Mouse (Mus musculus): ENCODE measurements around the gene Antxrl. TPM values are rescaled to one million over a fixed set of nuclear protein-coding genes. Genes with fewer than 3 reads are reported as not detected.

Antxrl gene
- polyA plus RNA-seq, 1 experiment from 2014 or later, result not detected

GRCm38 (mm10) chr14:34080321-34080997 lies 28.0 kb downstream of the Antxrl start:
- no peaks in the 10 kb centered on the region for H3K27me3 ChIP-seq (replicated peaks; ENCODE audit: insufficient read depth, low read length)
- no peak overlapping the region for H3K9ac ChIP-seq (replicated peaks; ENCODE audit: low read depth)
- DNase-seq (ENCODE audit: low spot score), result peak; percentile 95
- TF ChIP-seq EP300 (IDR thresholded peaks at IDR 0.05), result no peak
- TF ChIP-seq CTCF (IDR thresholded peaks at IDR 0.05), result peak; percentile 93
- WGBS, result 10% methylated on average over 11 of the region's 11 CpGs
- no peaks in the 10 kb centered on the region for H3K4me1 ChIP-seq (ENCODE audit: insufficient read depth, low read depth, low read length)
- ATAC-seq, result peak; percentile 69
- H3K36me3 ChIP-seq (ENCODE audit: insufficient read depth, low read length), result no peaks in the 10 kb centered on the region
- H3K9me3 ChIP-seq (ENCODE audit: low read length), result no peaks in the 10 kb centered on the region
- H3K27ac ChIP-seq (ENCODE audit: low read length), result no peak overlapping the region
- no peak overlapping the region for H3K4me2 ChIP-seq (replicated peaks; ENCODE audit: low read depth, low read length)
- no peak overlapping the region for H3K4me3 ChIP-seq (ENCODE audit: low read depth, low read length)

- WGBS, result 31% methylated on average over 4 of the region's 4 CpGs
- Histone ChIP-seq H3K9ac (replicated peaks; ENCODE audit: low read depth) (no peak within 1 kb of the TSS), H3K4me2 (replicated peaks; ENCODE audit: low read depth, low read length) (no peak within 1 kb of the TSS), H3K27me3 (replicated peaks; ENCODE audit: insufficient read depth, low read length) (no peaks in the 10 kb centered on the region), H3K36me3 (ENCODE audit: insufficient read depth, low read length) (no peaks in the 10 kb centered on the region), H3K4me1 (ENCODE audit: insufficient read depth, low read depth, low read length) (no peaks in the 10 kb centered on the region), H3K9me3 (ENCODE audit: low read length) (no peaks in the 10 kb centered on the region), H3K4me3 (ENCODE audit: low read depth, low read length) (no peak within 1 kb of the TSS), H3K27ac (ENCODE audit: low read length) (no peak within 1 kb of the TSS)
- TF ChIP-seq CTCF (IDR thresholded peaks at IDR 0.05) (no peak), EP300 (IDR thresholded peaks at IDR 0.05) (no peak)
- ATAC-seq (peak; percentile 69), DNase-seq (ENCODE audit: low spot score) (peak; percentile 43)
Measured at GRCm38 (mm10) chr14:34085731-34086130, 33.2 kb downstream of the Antxrl start, which contains the start of gene Anxa8. Gene Anxa8 (plus strand): TSS chr14:34085981.

DNA sequence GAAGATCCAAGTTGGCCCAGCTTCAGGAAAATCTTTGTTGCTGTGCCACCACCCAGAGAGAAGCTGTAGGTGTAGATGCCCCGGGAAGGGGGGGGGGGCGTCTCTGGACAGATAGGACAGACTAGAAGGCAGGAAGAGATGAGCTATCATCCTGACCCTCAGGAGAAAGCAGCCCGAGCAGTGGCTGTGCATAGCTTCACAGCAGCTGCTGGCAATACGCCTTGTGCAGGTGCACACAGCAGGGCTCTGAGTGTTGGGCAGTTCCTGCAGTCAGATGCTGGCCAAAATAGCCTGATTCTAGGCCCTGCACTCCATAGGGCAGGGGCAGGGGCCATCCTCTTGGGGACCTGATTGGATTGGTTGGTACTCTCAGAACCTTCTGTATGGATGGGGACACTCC lies 34.3 kb downstream of the Antxrl start:
- Histone ChIP-seq H3K4me2 (replicated peaks; ENCODE audit: low read depth, low read length) (no peak overlapping the region), H3K9ac (replicated peaks; ENCODE audit: low read depth) (no peak overlapping the region), H3K36me3 (ENCODE audit: insufficient read depth, low read length) (no peaks in the 10 kb centered on the region), H3K4me3 (ENCODE audit: low read depth, low read length) (no peak overlapping the region), H3K9me3 (ENCODE audit: low read length) (no peaks in the 10 kb centered on the region), H3K27ac (ENCODE audit: low read length) (no peak overlapping the region), H3K4me1 (ENCODE audit: insufficient read depth, low read depth, low read length) (no peaks in the 10 kb centered on the region), H3K27me3 (replicated peaks; ENCODE audit: insufficient read depth, low read length) (no peaks in the 10 kb centered on the region)
- no peak for DNase-seq (ENCODE audit: low spot score)
- TF ChIP-seq CTCF (IDR thresholded peaks at IDR 0.05), result no peak
- TF ChIP-seq EP300 (IDR thresholded peaks at IDR 0.05), result no peak
- ATAC-seq, result no peak
- whole genome bisulfite sequencing, result 52% methylated on average over 4 of the region's 4 CpGs

GRCm38 (mm10) chr14:34087856-34088398 lies 35.4 kb downstream of the Antxrl start:
- DNase-seq (ENCODE audit: low spot score) (peak; percentile 39), ATAC-seq (peak; percentile 60)
- Histone ChIP-seq H3K4me1 (ENCODE audit: insufficient read depth, low read depth, low read length) (no peaks in the 10 kb centered on the region), H3K36me3 (ENCODE audit: insufficient read depth, low read length) (no peaks in the 10 kb centered on the region), H3K9ac (replicated peaks; ENCODE audit: low read depth) (no peak overlapping the region), H3K9me3 (ENCODE audit: low read length) (no peaks in the 10 kb centered on the region), H3K27me3 (replicated peaks; ENCODE audit: insufficient read depth, low read length) (no peaks in the 10 kb centered on the region), H3K4me3 (ENCODE audit: low read depth, low read length) (no peak overlapping the region), H3K4me2 (replicated peaks; ENCODE audit: low read depth, low read length) (no peak overlapping the region), H3K27ac (ENCODE audit: low read length) (no peak overlapping the region)
- TF ChIP-seq CTCF (IDR thresholded peaks at IDR 0.05), result no peak
- TF ChIP-seq EP300 (IDR thresholded peaks at IDR 0.05), result no peak
- 59% methylated on average over 2 of the region's 2 CpGs for WGBS

- no peaks in the 10 kb centered on the region for H3K27me3 ChIP-seq (replicated peaks; ENCODE audit: insufficient read depth, low read length)
- H3K4me3 ChIP-seq (ENCODE audit: low read depth, low read length), result no peak overlapping the region
- TF ChIP-seq EP300 (IDR thresholded peaks at IDR 0.05) (no peak), CTCF (IDR thresholded peaks at IDR 0.05) (no peak)
- H3K4me1 ChIP-seq (ENCODE audit: insufficient read depth, low read depth, low read length), result no peaks in the 10 kb centered on the region
- H3K9ac ChIP-seq (replicated peaks; ENCODE audit: low read depth), result no peak overlapping the region
- H3K36me3 ChIP-seq (ENCODE audit: insufficient read depth, low read length), result no peaks in the 10 kb centered on the region
- no peaks in the 10 kb centered on the region for H3K9me3 ChIP-seq (ENCODE audit: low read length)
- WGBS, result 77% methylated on average over 8 of the region's 8 CpGs
- H3K4me2 ChIP-seq (replicated peaks; ENCODE audit: low read depth, low read length), result no peak overlapping the region
- no peak overlapping the region for H3K27ac ChIP-seq (ENCODE audit: low read length)
- DNase-seq (ENCODE audit: low spot score) (no peak), ATAC-seq (no peak)
Measured at GRCm38 (mm10) chr14:34089796-34090195, 37.3 kb downstream of the Antxrl start.

GRCm38 (mm10) chr14:34091475-34091874 lies 39.0 kb downstream of the Antxrl start:
- ATAC-seq (no peak), DNase-seq (ENCODE audit: low spot score) (no peak)
- Histone ChIP-seq H3K27ac (ENCODE audit: low read length) (no peak overlapping the region), H3K4me1 (ENCODE audit: insufficient read depth, low read depth, low read length) (no peaks in the 10 kb centered on the region), H3K9ac (replicated peaks; ENCODE audit: low read depth) (no peak overlapping the region), H3K4me2 (replicated peaks; ENCODE audit: low read depth, low read length) (no peak overlapping the region), H3K27me3 (replicated peaks; ENCODE audit: insufficient read depth, low read length) (no peaks in the 10 kb centered on the region), H3K9me3 (ENCODE audit: low read length) (no peaks in the 10 kb centered on the region), H3K36me3 (ENCODE audit: insufficient read depth, low read length) (no peaks in the 10 kb centered on the region), H3K4me3 (ENCODE audit: low read depth, low read length) (no peak overlapping the region)
- TF ChIP-seq CTCF (IDR thresholded peaks at IDR 0.05), result no peak
- TF ChIP-seq EP300 (IDR thresholded peaks at IDR 0.05), result no peak
- WGBS, result 77% methylated on average over 5 of the region's 5 CpGs
